Mouse (Mus musculus) embryonic fibroblast, embryonic 13.5 days (primary cell): ENCODE data around the gene Epo.

Experiments
- CTCF ChIP-seq: IDR thresholded peaks from 2 replicates; pipeline ENCODE4 v1.5.1; 2011; ENCODE audit warnings: mild to moderate bottlenecking, control low read depth, low read length, moderate library complexity, borderline replicate concordance; ENCODE audit not compliant: insufficient read depth
- POLR2A ChIP-seq: IDR thresholded peaks from 2 replicates; pipeline ENCODE4 v1.6.1; 2011; ENCODE audit warnings: low read depth, mild to moderate bottlenecking, control low read depth, low read length, moderate library complexity

- TF ChIP-seq CTCF (no peak), POLR2A (no peak)
Observed at GRCm38 (mm10) chr5:137566416-137566815, 33.4 kb upstream of the Epo start.
